Mouse (Mus musculus): ENCODE results near the gene Neu1.

DNA sequence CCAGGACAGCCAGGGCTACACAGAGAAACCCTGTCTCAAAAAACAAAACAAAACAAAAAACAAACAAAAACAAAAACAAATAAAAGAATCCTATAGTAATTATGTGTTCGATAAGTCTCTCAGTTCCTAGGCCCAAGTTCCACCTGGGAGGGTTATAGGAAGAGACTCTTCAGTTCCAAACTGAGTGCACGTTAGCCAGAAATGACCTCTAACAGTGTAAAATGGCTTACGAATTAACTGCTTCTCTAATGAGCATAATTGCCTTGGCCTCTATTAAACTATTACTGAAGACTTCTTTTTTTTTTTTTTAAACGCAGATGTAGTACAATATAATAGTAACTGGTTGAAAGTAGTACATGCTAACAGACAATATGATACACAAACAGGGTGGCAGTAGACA lies 22.9 kb downstream of the Neu1 start:
- TF ChIP-seq CTCF (IDR thresholded peaks at IDR 0.05; ENCODE audit: extremely low read depth, insufficient read length, insufficient replicate concordance, low read depth, low read length) (no peak), POLR2A (IDR thresholded peaks at IDR 0.05; ENCODE audit: low read depth, low read length) (no peak)

Measured in small intestine, adult 2 months (tissue).